Mouse (Mus musculus): ENCODE measurements around the gene Zfp384. TPM values are rescaled to one million over a fixed set of nuclear protein-coding genes. Genes with fewer than 3 reads are reported as not detected.
"Not testable (repeated sequence)": the region's sequence is repeated elsewhere in the genome, so short reads cannot be mapped to it uniquely, and the experiment has no call there.

The Zfp384 gene
- polyA plus RNA-seq, 1 experiment from 2014 or later = 10.8 TPM

- no peaks in the 10 kb centered on the region for H3K9me3 ChIP-seq (ENCODE audit: control insufficient read depth, low read length)
- DNase-seq (ENCODE audit: low spot score) (no peak), ATAC-seq (replicated peaks; ENCODE audit: low FRiP score, low TSS enrichment, low read depth) (no peak)
- no peak overlapping the region for H3K4me3 ChIP-seq (ENCODE audit: low read depth, low read length)
- no peak overlapping the region for H3K4me2 ChIP-seq (ENCODE audit: low read length)
- no peaks in the 10 kb centered on the region for H3K36me3 ChIP-seq (ENCODE audit: control insufficient read depth, insufficient read depth, low read length)
- H3K27ac ChIP-seq (ENCODE audit: low read depth) = no peak overlapping the region
- no peak overlapping the region for H3K9ac ChIP-seq (ENCODE audit: low read length)
- 32% methylated on average over 6 of the region's 6 CpGs for WGBS
- H3K27me3 ChIP-seq (replicated peaks; ENCODE audit: control insufficient read depth, insufficient read depth, low read length) = no peaks in the 10 kb centered on the region
- no peaks in the 10 kb centered on the region for H3K4me1 ChIP-seq (replicated peaks; ENCODE audit: control insufficient read depth, insufficient read depth, low read length)
Observed at GRCm38 (mm10) chr6:125061493-125061892, 52.5 kb downstream of the Zfp384 start.

- 90% methylated on average over 5 of the region's 5 CpGs for WGBS
- ATAC-seq (replicated peaks; ENCODE audit: low FRiP score, low TSS enrichment, low read depth) = no peak
Observed at GRCm38 (mm10) chr6:125062511-125062910, 53.6 kb downstream of the Zfp384 start.

GRCm38 (mm10) chr6:125063906-125064305 lies 55.0 kb downstream of the Zfp384 start:
- no peak for DNase-seq (ENCODE audit: low spot score)
- Histone ChIP-seq H3K4me2 (ENCODE audit: low read length) (no peak overlapping the region), H3K27ac (ENCODE audit: low read depth) (no peak overlapping the region), H3K4me3 (ENCODE audit: low read depth, low read length) (no peak overlapping the region), H3K9ac (ENCODE audit: low read length) (no peak overlapping the region), H3K36me3 (ENCODE audit: control insufficient read depth, insufficient read depth, low read length) (no peaks in the 10 kb centered on the region), H3K27me3 (replicated peaks; ENCODE audit: control insufficient read depth, insufficient read depth, low read length) (no peaks in the 10 kb centered on the region), H3K4me1 (replicated peaks; ENCODE audit: control insufficient read depth, insufficient read depth, low read length) (no peaks in the 10 kb centered on the region), H3K9me3 (ENCODE audit: control insufficient read depth, low read length) (no peaks in the 10 kb centered on the region)
- no peak for ATAC-seq (replicated peaks; ENCODE audit: low FRiP score, low TSS enrichment, low read depth)
- WGBS = 80% methylated on average over 6 of the region's 6 CpGs

More at GRCm38 (mm10) chr6:125062511-125062910, 53.6 kb downstream of the Zfp384 start:
- Histone ChIP-seq H3K27ac (ENCODE audit: low read depth) (no peak overlapping the region), H3K4me2 (ENCODE audit: low read length) (no peak overlapping the region), H3K4me1 (replicated peaks; ENCODE audit: control insufficient read depth, insufficient read depth, low read length) (no peaks in the 10 kb centered on the region), H3K27me3 (replicated peaks; ENCODE audit: control insufficient read depth, insufficient read depth, low read length) (no peaks in the 10 kb centered on the region), H3K9me3 (ENCODE audit: control insufficient read depth, low read length) (no peaks in the 10 kb centered on the region), H3K36me3 (ENCODE audit: control insufficient read depth, insufficient read depth, low read length) (no peaks in the 10 kb centered on the region), H3K4me3 (ENCODE audit: low read depth, low read length) (no peak overlapping the region), H3K9ac (ENCODE audit: low read length) (no peak overlapping the region)
- no peak for DNase-seq (ENCODE audit: low spot score)

GRCm38 (mm10) chr6:125065223-125065622 lies 56.3 kb downstream of the Zfp384 start:
- H3K27me3 ChIP-seq (replicated peaks; ENCODE audit: control insufficient read depth, insufficient read depth, low read length); H3K27ac ChIP-seq (ENCODE audit: low read depth); H3K36me3 ChIP-seq (ENCODE audit: control insufficient read depth, insufficient read depth, low read length); H3K9ac ChIP-seq (ENCODE audit: low read length); DNase-seq (ENCODE audit: low spot score); H3K4me2 ChIP-seq (ENCODE audit: low read length); H3K4me1 ChIP-seq (replicated peaks; ENCODE audit: control insufficient read depth, insufficient read depth, low read length); H3K9me3 ChIP-seq (ENCODE audit: control insufficient read depth, low read length); ATAC-seq (replicated peaks; ENCODE audit: low FRiP score, low TSS enrichment, low read depth); H3K4me3 ChIP-seq (ENCODE audit: low read depth, low read length): not testable (repeated sequence)
- WGBS = no CpG with 5 or more reads among the region's 1 CpGs

DNA sequence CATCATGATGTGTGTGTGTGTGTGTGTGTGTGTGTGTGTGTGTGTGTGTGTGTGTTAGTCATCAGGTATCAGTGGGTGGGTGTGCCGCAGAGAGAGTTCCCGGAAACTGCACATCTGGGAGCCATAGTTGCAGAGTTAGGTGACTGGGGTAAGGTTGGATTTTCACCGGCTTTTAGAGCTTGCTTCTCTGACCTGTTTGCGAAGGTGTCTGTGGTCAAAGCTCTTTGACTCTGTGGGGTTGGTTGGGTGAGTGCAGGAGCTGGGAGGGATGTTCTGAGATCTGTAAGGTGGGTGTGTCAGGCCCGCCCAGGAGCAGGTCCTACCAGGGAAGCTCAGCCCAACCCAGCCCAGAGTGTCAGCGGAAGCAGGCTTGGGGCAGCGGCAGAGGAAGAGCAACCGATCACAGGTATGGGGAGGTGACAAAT lies 58.6 kb downstream of the Zfp384 start, which contains the start of gene Lpar5:
Gene Lpar5, plus strand, starts transcription at position 350 of the 425 bp plus-strand sequence.
- DNase-seq (ENCODE audit: low spot score) = no peak
- Histone ChIP-seq H3K36me3 (ENCODE audit: control insufficient read depth, insufficient read depth, low read length) (no peaks in the 10 kb centered on the region), H3K9ac (ENCODE audit: low read length) (no peak within 1 kb of the TSS), H3K4me2 (ENCODE audit: low read length) (peak within 1 kb of the TSS; percentile 8; the same call in 1 of the 2 replicates), H3K9me3 (ENCODE audit: control insufficient read depth, low read length) (no peaks in the 10 kb centered on the region), H3K4me1 (replicated peaks; ENCODE audit: control insufficient read depth, insufficient read depth, low read length) (peaks cover 7% of the 10 kb centered on the region; the same call in 1 of the 2 replicates), H3K27me3 (replicated peaks; ENCODE audit: control insufficient read depth, insufficient read depth, low read length) (no peaks in the 10 kb centered on the region), H3K27ac (ENCODE audit: low read depth) (no peak within 1 kb of the TSS), H3K4me3 (ENCODE audit: low read depth, low read length) (no peak within 1 kb of the TSS)
- 36% methylated on average over 8 of the region's 8 CpGs for WGBS
- no peak for ATAC-seq (replicated peaks; ENCODE audit: low FRiP score, low TSS enrichment, low read depth)

- Histone ChIP-seq H3K4me3 (ENCODE audit: low read depth, low read length) (no peak overlapping the region), H3K36me3 (ENCODE audit: control insufficient read depth, insufficient read depth, low read length) (no peaks in the 10 kb centered on the region), H3K4me2 (ENCODE audit: low read length) (no peak overlapping the region), H3K27ac (ENCODE audit: low read depth) (peak overlapping the region; percentile 57), H3K27me3 (replicated peaks; ENCODE audit: control insufficient read depth, insufficient read depth, low read length) (no peaks in the 10 kb centered on the region), H3K4me1 (replicated peaks; ENCODE audit: control insufficient read depth, insufficient read depth, low read length) (peaks cover 7% of the 10 kb centered on the region; the same call in 1 of the 2 replicates), H3K9ac (ENCODE audit: low read length) (no peak overlapping the region), H3K9me3 (ENCODE audit: control insufficient read depth, low read length) (no peaks in the 10 kb centered on the region)
- DNase-seq (ENCODE audit: low spot score) (no peak), ATAC-seq (replicated peaks; ENCODE audit: low FRiP score, low TSS enrichment, low read depth) (no peak; the same call in 1 of the 2 replicates)
- 84% methylated on average over 18 of the region's 18 CpGs for WGBS
Observed at GRCm38 (mm10) chr6:125071170-125071895, 62.4 kb downstream of the Zfp384 start.

DNA sequence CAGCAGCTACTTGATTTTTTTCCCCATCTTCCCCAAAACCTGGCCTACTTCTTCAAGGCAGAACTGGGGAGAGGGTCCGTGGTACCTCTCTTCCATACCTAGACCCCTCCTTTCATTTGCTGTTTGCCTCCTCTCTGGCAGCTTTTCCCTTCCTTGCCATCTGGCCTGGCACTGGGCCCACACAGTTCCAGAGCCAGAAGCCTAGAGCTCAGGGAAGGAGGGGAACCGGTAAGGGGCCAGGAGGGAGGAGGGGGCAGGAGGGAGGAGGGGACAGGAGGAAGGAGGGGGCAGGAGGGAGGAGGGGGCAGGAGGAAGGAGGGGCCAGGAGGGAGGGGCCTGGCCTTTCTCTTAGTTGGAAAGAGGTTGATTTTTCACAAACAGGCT lies 62.9 kb downstream of the Zfp384 start:
- no peak overlapping the region for H3K4me3 ChIP-seq (ENCODE audit: low read depth, low read length)
- no peaks in the 10 kb centered on the region for H3K9me3 ChIP-seq (ENCODE audit: control insufficient read depth, low read length)
- H3K27ac ChIP-seq (ENCODE audit: low read depth) = peak overlapping the region; percentile 57
- no peak overlapping the region for H3K9ac ChIP-seq (ENCODE audit: low read length)
- no peaks in the 10 kb centered on the region for H3K27me3 ChIP-seq (replicated peaks; ENCODE audit: control insufficient read depth, insufficient read depth, low read length)
- 11% methylated on average over 2 of the region's 2 CpGs for WGBS
- ATAC-seq (replicated peaks; ENCODE audit: low FRiP score, low TSS enrichment, low read depth) = no peak
- peaks cover 7% of the 10 kb centered on the region; the same call in 1 of the 2 replicates for H3K4me1 ChIP-seq (replicated peaks; ENCODE audit: control insufficient read depth, insufficient read depth, low read length)
- DNase-seq (ENCODE audit: low spot score) = peak; percentile 72
- no peaks in the 10 kb centered on the region for H3K36me3 ChIP-seq (ENCODE audit: control insufficient read depth, insufficient read depth, low read length)
- H3K4me2 ChIP-seq (ENCODE audit: low read length) = no peak overlapping the region

DNA sequence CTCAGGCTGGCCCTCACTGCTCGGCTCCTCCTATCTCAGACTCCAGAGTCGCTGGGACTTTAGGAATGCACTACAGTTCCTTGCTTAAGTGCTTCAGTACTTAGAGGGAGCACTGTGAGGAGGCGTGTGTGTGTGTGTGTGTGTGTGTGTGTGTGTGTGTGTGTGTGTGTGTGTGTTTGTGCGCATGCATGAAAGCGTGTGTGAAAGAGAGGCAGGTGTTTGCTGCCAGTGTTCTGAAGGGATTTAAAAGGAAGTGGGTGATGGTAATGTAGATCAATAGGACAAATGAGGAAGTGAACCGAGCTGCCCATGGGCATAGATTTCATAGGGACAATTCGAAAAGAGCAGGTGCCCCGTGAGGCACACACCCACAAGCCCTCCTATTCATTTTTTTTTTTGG lies 64.9 kb downstream of the Zfp384 start:
- no peak for DNase-seq (ENCODE audit: low spot score)
- H3K27me3 ChIP-seq (replicated peaks; ENCODE audit: control insufficient read depth, insufficient read depth, low read length) = no peaks in the 10 kb centered on the region
- H3K4me2 ChIP-seq (ENCODE audit: low read length) = no peak overlapping the region
- H3K9me3 ChIP-seq (ENCODE audit: control insufficient read depth, low read length) = no peaks in the 10 kb centered on the region
- peaks cover 7% of the 10 kb centered on the region; the same call in 1 of the 2 replicates for H3K4me1 ChIP-seq (replicated peaks; ENCODE audit: control insufficient read depth, insufficient read depth, low read length)
- H3K9ac ChIP-seq (ENCODE audit: low read length) = no peak overlapping the region
- H3K4me3 ChIP-seq (ENCODE audit: low read depth, low read length) = no peak overlapping the region
- H3K36me3 ChIP-seq (ENCODE audit: control insufficient read depth, insufficient read depth, low read length) = no peaks in the 10 kb centered on the region
- H3K27ac ChIP-seq (ENCODE audit: low read depth) = no peak overlapping the region
- ATAC-seq (replicated peaks; ENCODE audit: low FRiP score, low TSS enrichment, low read depth) = no peak
- WGBS = 72% methylated on average over 8 of the region's 8 CpGs

DNA sequence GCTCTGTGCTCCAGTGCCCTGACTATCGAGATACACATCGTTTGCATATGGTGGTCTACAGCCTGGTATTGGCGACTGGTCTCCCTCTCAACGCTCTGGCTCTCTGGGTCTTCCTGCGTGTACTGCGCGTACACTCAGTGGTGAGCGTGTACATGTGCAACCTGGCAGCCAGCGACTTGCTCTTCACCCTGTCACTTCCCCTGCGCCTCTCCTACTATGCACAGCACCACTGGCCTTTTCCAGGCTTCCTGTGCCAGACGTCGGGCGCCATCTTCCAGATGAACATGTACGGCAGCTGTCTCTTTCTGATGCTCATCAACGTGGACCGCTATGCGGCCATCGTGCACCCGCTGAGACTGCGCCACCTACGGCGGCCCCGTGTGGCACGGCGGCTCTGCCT lies 72.4 kb downstream of the Zfp384 start:
- Histone ChIP-seq H3K4me3 (ENCODE audit: low read depth, low read length) (peak overlapping the region; percentile 34), H3K27ac (ENCODE audit: low read depth) (peak overlapping the region; percentile 30; the same call in 1 of the 2 replicates), H3K4me2 (ENCODE audit: low read length) (peak overlapping the region; percentile 59), H3K9me3 (ENCODE audit: control insufficient read depth, low read length) (no peaks in the 10 kb centered on the region), H3K27me3 (replicated peaks; ENCODE audit: control insufficient read depth, insufficient read depth, low read length) (no peaks in the 10 kb centered on the region), H3K9ac (ENCODE audit: low read length) (peak overlapping the region; percentile 44), H3K36me3 (ENCODE audit: control insufficient read depth, insufficient read depth, low read length) (no peaks in the 10 kb centered on the region), H3K4me1 (replicated peaks; ENCODE audit: control insufficient read depth, insufficient read depth, low read length) (peaks cover 8% of the 10 kb centered on the region)
- DNase-seq (ENCODE audit: low spot score) (no peak), ATAC-seq (replicated peaks; ENCODE audit: low FRiP score, low TSS enrichment, low read depth) (peak; percentile 24; the same call in 1 of the 2 replicates)
- WGBS = 25% methylated on average over 25 of the region's 25 CpGs

Measured in intestine, embryonic 14.5 days (tissue).